Mouse (Mus musculus) small intestine, adult 2 months (tissue): ENCODE results near the gene Hoxb5.

Experiments
- CTCF ChIP-seq: fragments of 200-500 bp; IDR thresholded peaks from 2 replicates; pipeline ENCODE4 v1.5.1; 2012; ENCODE audit warnings: low read depth, mild to moderate bottlenecking, control low read depth, inconsistent platforms, low read length, moderate library complexity, mixed read lengths; ENCODE audit not compliant: insufficient replicate concordance, insufficient read length; ENCODE audit errors: extremely low read depth
- POLR2A ChIP-seq: fragments of 200-500 bp; IDR thresholded peaks from 2 replicates; pipeline ENCODE4 v1.6.1; 2012; ENCODE audit warnings: low read depth, mild to moderate bottlenecking, control low read depth, inconsistent platforms, low read length, moderate library complexity

DNA sequence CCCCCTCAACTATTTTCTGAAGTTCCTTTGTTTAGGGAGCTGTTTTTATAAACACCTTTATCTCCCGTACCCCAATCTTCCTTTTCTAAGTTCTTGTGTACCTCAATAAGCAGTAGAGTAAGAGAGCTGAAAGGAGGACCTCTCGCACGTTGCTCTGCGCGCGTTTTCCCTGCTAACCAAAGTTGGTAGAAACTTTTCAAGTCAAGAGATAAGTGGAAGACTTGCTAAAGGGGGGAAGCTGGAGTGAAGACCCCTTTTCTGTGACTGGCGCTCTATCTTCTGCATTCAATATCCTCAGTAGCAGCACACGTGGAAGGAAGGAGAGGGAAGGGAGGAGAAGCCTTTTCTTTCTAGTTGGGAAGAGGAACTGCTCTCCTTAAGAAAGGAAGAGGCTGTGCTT lies 21.8 kb downstream of the Hoxb5 start:
- TF ChIP-seq CTCF (no peak), POLR2A (no peak)
